15 mouse cellular contexts compared by ENCODE assay signal in genomic region chr11:108858846-108859245, GRCm38 (mm10).
"Had no signal": no experiment of that assay in that cellular context is flagged by ENCODE, and none has a peak within 500 bp of the region (broad histone marks: within the 10 kb centered on the region; RNA-seq: fewer than 3 reads in every experiment).

No protein-coding gene starts in this region.

- H3K27me3 ChIP-seq: lung, embryonic 15.5 days; megakaryocyte, embryonic 14.5 days; midbrain, embryonic 13.5 days; neural tube, embryonic 12.5 days; stomach, embryonic 15.5 days had no signal

- H3K9ac ChIP-seq: lung, embryonic 15.5 days; midbrain, embryonic 13.5 days; neural tube, embryonic 12.5 days; stomach, embryonic 15.5 days had no signal

- H3K9me3 ChIP-seq: lung, embryonic 15.5 days; midbrain, embryonic 13.5 days; neural tube, embryonic 12.5 days; stomach, embryonic 15.5 days had no signal

- H3K4me3 ChIP-seq: lung, embryonic 15.5 days; megakaryocyte, embryonic 14.5 days; midbrain, embryonic 13.5 days; neural tube, embryonic 12.5 days; stomach, embryonic 15.5 days had no signal

- H3K36me3 ChIP-seq: lung, embryonic 15.5 days; midbrain, embryonic 13.5 days; neural tube, embryonic 12.5 days; stomach, embryonic 15.5 days had no signal

- DNase-seq: lung, adult 2 months; lung, postnatal 14 days; lung, postnatal 36 days; right cerebral cortex, postnatal 14 days; thymus, adult 2 months; thymus, postnatal 25 days; thymus, postnatal 4 days had no signal

- H3K4me2 ChIP-seq: midbrain, embryonic 11.5 days; midbrain, embryonic 13.5 days; neural tube, embryonic 12.5 days; stomach, embryonic 15.5 days had no signal

- H3K27ac ChIP-seq: lung, embryonic 15.5 days; macrophage; neural tube, embryonic 12.5 days; stomach, embryonic 15.5 days; stomach, postnatal 0 days had no signal

- H3K4me1 ChIP-seq: megakaryocyte, embryonic 14.5 days; neural tube, embryonic 12.5 days had no signal
